Mouse (Mus musculus) erythroblast, embryonic 14.5 days (primary cell): ENCODE results near the gene Hivep2. TPM values are rescaled to one million over a fixed set of nuclear protein-coding genes. Genes with fewer than 3 reads are reported as not detected.

Experiments used
- H3K27me3 ChIP-seq: 2 replicates; pipeline ENCODE4 v1.6.1; 2012; ENCODE audit warnings: inconsistent platforms; ENCODE audit not compliant: control insufficient read depth
- H3K36me3 ChIP-seq: 2 replicates; pipeline ENCODE4 v1.6.1; 2012; ENCODE audit warnings: mild to moderate bottlenecking, inconsistent platforms; ENCODE audit not compliant: control insufficient read depth
- H3K4me1 ChIP-seq: 2 replicates; pipeline ENCODE4 v1.6.1; 2012; ENCODE audit warnings: inconsistent platforms; ENCODE audit not compliant: control insufficient read depth
- H3K4me3 ChIP-seq: replicated peaks from 2 replicates; pipeline ENCODE3; 2012; ENCODE audit warnings: moderate library complexity, mild to moderate bottlenecking, inconsistent platforms
- H3K9me3 ChIP-seq: 2 replicates; pipeline ENCODE4 v1.6.1; 2012; ENCODE audit warnings: low read length, inconsistent platforms, mixed read lengths; ENCODE audit not compliant: control insufficient read depth
- GATA1 ChIP-seq: IDR thresholded peaks from 2 replicates; pipeline ENCODE4 v1.6.1; 2012; ENCODE audit warnings: low read length, inconsistent platforms, mixed read lengths
- TAL1 ChIP-seq: IDR thresholded peaks from 3 replicates; pipeline ENCODE4 v1.6.1; 2012; ENCODE audit warnings: low read length, inconsistent platforms, mixed read lengths
- polyA plus RNA-seq: library from polyadenylated mRNA; stranded (reverse); fragments of >175 nt; gene quantifications from 2 replicates; pipeline ENCODE4 v1.2.3, GENCODE M21; 2012

Gene Hivep2
- polyA plus RNA-seq, 1 experiment, result not detected

GRCm38 (mm10) chr10:14179424-14180339, 213.8 kb downstream of the Hivep2 start:
- H3K36me3 ChIP-seq, result no peaks in the 10 kb centered on the region
- TF ChIP-seq TAL1, result no peak
- TF ChIP-seq GATA1, result no peak
- H3K4me3 ChIP-seq, result no peak overlapping the region
- H3K27me3 ChIP-seq, result no peaks in the 10 kb centered on the region
- no peaks in the 10 kb centered on the region for H3K9me3 ChIP-seq
- no peaks in the 10 kb centered on the region for H3K4me1 ChIP-seq

DNA sequence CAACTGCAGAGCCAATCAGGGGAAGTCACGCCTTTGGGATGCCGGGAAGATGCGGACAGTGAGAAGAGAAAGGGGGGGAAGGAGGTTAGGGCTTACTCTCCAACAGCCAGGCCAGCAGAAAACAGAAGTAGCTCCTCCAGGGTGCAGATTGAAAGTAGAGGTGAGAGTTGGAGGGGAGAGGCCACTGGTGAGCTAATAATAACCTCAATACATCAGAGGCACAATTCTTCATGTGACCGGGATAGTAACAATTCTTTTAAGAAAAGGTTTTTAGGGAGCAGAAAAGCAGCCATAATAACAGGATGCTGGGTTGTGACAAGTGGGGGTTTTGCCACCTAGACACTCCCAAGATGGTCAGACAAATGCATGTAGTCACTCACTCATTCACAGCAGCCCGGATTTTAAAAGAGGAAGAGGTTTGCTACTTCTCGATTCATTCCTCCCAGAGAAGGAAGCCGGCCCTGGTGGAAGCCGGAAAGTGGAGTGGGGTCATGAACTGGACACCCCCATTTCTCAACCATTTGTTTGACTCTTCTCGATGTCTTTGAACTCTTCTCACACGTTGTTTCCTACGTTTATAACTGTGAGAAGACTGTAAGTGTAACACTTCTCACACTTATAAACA, 220.6 kb downstream of the Hivep2 start:
- H3K4me1 ChIP-seq, result no peaks in the 10 kb centered on the region
- no peak overlapping the region for H3K4me3 ChIP-seq
- no peaks in the 10 kb centered on the region for H3K27me3 ChIP-seq
- no peaks in the 10 kb centered on the region for H3K36me3 ChIP-seq
- H3K9me3 ChIP-seq, result no peaks in the 10 kb centered on the region
- no peak for TF ChIP-seq TAL1

DNA sequence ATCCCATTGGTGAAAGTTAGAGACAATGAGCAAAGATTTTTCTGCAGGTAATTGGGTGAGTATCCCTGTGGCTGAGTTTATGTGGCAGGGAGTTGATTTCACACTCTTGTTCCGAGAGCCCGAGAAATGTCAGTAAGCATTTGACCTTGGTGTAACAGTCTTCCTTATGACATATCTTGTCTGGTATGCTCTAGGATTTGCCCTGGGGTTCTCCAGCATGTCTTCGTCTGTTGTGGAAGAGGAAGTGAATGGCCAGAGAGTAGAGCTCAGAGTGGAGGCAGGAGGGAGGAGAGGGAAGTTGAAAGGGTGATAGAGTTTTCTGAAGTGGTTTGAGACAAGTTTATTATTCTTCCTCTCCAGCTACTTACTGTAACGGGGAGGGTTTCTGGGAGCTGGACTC, 223.2 kb downstream of the Hivep2 start:
- Histone ChIP-seq H3K27me3 (no peaks in the 10 kb centered on the region), H3K9me3 (no peaks in the 10 kb centered on the region), H3K4me1 (no peaks in the 10 kb centered on the region), H3K4me3 (no peak overlapping the region), H3K36me3 (no peaks in the 10 kb centered on the region)
- no peak for TF ChIP-seq TAL1
- no peak for TF ChIP-seq GATA1

DNA sequence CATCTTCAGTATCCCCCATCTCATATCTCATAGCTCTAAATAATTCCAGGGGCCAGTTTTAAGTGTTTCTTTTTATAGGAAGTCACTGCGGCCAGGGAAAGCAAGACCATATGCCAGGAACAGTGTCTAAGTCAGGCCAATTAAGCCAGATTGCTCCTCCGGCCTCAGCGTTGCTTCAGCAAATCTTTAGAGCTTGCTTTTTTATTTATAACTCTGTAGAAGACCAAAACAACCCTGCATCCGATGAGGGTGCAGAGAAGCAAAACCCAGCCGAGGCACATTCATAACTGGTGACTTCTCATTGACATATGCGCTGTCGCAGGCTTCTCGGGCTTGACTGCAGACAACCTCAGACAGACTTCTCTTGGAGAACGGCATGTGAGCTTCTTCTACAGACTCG, 225.3 kb downstream of the Hivep2 start:
- H3K36me3 ChIP-seq, result no peaks in the 10 kb centered on the region
- TF ChIP-seq TAL1 (no peak), GATA1 (no peak)
- no peaks in the 10 kb centered on the region for H3K4me1 ChIP-seq
- no peaks in the 10 kb centered on the region for H3K27me3 ChIP-seq
- no peaks in the 10 kb centered on the region for H3K9me3 ChIP-seq
- no peak overlapping the region for H3K4me3 ChIP-seq

DNA sequence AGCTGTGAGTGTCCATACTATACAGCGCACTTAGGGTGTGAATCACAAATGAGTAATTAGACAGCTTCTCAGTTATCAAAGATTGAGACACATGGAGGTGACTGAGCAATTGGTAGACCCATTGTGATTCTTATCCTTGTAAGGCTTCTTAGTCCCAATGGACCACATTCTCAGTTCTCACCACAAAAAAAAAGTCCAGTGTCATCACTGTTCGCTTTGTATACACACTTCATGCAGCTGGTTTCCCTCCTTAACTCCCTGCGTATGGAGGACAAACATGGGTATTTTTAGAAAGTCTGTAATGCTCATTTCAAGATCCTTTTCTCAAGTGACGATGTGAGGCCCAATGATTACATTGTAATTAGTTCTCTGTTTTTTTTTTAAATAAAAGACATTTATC, 226.3 kb downstream of the Hivep2 start:
- H3K4me1 ChIP-seq, result no peaks in the 10 kb centered on the region
- no peak overlapping the region for H3K4me3 ChIP-seq
- H3K9me3 ChIP-seq, result no peaks in the 10 kb centered on the region
- H3K36me3 ChIP-seq, result no peaks in the 10 kb centered on the region
- H3K27me3 ChIP-seq, result no peaks in the 10 kb centered on the region
- TF ChIP-seq TAL1, result no peak
- no peak for TF ChIP-seq GATA1

DNA sequence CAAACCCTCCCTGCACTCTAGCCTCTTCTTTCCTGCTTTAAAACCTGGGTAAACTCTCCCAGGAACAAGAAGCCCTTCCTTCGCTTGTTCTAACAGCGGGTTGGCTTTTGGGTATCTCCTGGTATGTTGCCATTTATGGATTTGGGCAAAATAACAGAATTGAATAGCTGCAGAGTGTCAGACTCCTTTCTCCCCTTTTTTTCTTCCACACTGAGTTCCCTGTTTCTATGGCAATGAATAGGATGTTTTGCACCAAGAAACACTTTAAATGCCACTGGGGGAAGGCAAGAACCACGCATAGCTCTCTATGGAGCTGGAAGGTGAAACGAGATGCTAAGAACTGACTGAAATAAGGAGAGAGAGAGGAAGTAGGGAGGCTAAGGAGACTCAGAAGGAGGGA, 227.8 kb downstream of the Hivep2 start:
- Histone ChIP-seq H3K36me3 (no peaks in the 10 kb centered on the region), H3K27me3 (no peaks in the 10 kb centered on the region), H3K9me3 (no peaks in the 10 kb centered on the region), H3K4me1 (no peaks in the 10 kb centered on the region), H3K4me3 (no peak overlapping the region)
- TF ChIP-seq GATA1 (no peak), TAL1 (no peak)

DNA sequence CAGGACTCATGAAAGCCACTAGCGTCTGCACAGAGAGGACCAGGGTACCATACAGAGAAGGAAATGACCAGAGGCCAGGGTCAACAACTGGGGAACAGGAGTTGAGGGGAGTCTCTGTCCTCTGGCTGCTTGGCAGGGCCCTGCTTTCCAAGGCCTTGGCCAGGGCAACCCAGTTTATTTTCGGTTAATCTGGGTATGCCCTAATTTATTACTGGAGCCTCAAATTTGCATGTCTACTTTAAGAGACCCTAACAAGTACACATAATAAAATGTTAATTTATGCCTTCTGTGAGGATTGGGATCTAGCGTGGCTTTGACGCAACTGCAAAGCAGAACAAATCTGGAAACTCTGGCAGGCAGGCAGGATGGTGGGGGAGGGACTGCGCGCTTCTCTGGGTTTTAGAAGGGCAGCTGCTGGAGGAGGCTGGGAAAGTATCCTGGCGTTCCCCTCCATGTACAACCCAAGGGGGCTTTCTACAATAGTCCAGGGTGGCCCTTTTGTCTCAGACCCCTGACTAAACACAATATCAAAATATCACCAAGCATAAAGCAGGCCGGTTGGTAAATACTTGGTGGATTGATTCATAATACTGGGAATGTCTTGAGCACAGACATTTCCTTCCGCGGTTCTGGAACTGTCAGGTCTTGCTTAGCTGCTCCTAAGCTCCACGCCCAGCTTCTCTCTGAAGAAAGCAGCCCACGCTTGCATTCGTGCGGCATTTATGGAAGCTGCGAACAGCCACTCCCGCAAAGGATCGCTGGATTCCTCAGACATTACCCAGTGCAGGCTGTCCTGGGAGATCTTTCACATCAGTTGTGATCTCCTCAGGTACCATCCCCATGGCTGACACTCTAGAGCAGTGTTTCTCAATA, 230.1 kb downstream of the Hivep2 start:
- no peak overlapping the region for H3K4me3 ChIP-seq
- H3K27me3 ChIP-seq, result no peaks in the 10 kb centered on the region
- no peaks in the 10 kb centered on the region for H3K9me3 ChIP-seq
- TF ChIP-seq GATA1 (no peak), TAL1 (no peak)
- no peaks in the 10 kb centered on the region for H3K4me1 ChIP-seq
- no peaks in the 10 kb centered on the region for H3K36me3 ChIP-seq

GRCm38 (mm10) chr10:14196785-14197184, 230.9 kb downstream of the Hivep2 start:
- no peak for TF ChIP-seq GATA1
- no peak for TF ChIP-seq TAL1
- Histone ChIP-seq H3K4me1 (no peaks in the 10 kb centered on the region), H3K4me3 (no peak overlapping the region)

DNA sequence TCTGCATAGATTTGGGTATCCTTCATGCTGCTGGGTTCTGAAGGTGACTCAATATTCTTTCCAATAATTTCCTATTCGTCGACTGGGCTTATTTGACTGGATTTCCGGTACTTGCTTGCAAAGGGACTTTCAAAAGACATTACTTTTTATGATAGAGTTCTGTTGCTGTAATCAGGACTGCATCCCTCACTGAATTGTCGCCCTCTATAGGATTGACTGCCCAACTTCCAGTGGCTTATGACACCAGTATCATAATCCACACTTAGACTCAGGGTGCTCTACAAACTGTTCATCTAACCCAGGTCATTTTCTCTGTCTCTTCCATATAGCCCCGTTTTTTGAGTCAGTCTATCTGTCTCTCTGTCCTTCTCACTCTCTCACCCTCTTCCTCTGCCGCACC, 231.4 kb downstream of the Hivep2 start:
- Histone ChIP-seq H3K9me3 (no peaks in the 10 kb centered on the region), H3K36me3 (no peaks in the 10 kb centered on the region), H3K4me1 (no peaks in the 10 kb centered on the region), H3K4me3 (no peak overlapping the region), H3K27me3 (no peaks in the 10 kb centered on the region)
- no peak for TF ChIP-seq GATA1
- no peak for TF ChIP-seq TAL1

More at GRCm38 (mm10) chr10:14196785-14197184, 230.9 kb downstream of the Hivep2 start:
- Histone ChIP-seq H3K9me3 (no peaks in the 10 kb centered on the region), H3K36me3 (no peaks in the 10 kb centered on the region), H3K27me3 (no peaks in the 10 kb centered on the region)
